Mouse (Mus musculus) erythroblast, embryonic 14.5 days (primary cell): ENCODE measurements around the gene Fgfr2.

Experiments used
- GATA1 ChIP-seq: IDR thresholded peaks from 2 replicates; pipeline ENCODE4 v1.6.1; 2012; ENCODE audit warnings: low read length, inconsistent platforms, mixed read lengths
- TAL1 ChIP-seq: IDR thresholded peaks from 3 replicates; pipeline ENCODE4 v1.6.1; 2012; ENCODE audit warnings: low read length, inconsistent platforms, mixed read lengths

- no peak for TF ChIP-seq GATA1
- TF ChIP-seq TAL1: no peak
Measured at GRCm38 (mm10) chr7:132284048-132284737, 839.0 kb downstream of the Fgfr2 start.
